Mouse (Mus musculus) small intestine, adult 2 months (tissue): Measurements from ENCODE around the gene Gnl3l.

ENCODE experiments used
- CTCF ChIP-seq: fragments of 200-500 bp; IDR thresholded peaks from 2 replicates; pipeline ENCODE4 v1.5.1; 2012; ENCODE audit warnings: low read depth, mild to moderate bottlenecking, control low read depth, inconsistent platforms, low read length, moderate library complexity, mixed read lengths; ENCODE audit not compliant: insufficient replicate concordance, insufficient read length; ENCODE audit errors: extremely low read depth
- POLR2A ChIP-seq: fragments of 200-500 bp; IDR thresholded peaks from 2 replicates; pipeline ENCODE4 v1.6.1; 2012; ENCODE audit warnings: low read depth, mild to moderate bottlenecking, control low read depth, inconsistent platforms, low read length, moderate library complexity

GRCm38 (mm10) chrX:151041223-151041622 lies 24.1 kb upstream of the Gnl3l start:
- TF ChIP-seq POLR2A (no peak), CTCF (no peak)
